Mouse (Mus musculus): ENCODE results near the gene Hspb3. TPM values are rescaled to one million over a fixed set of nuclear protein-coding genes. Genes with fewer than 3 reads are reported as not detected.

Gene Hspb3
- polyA plus RNA-seq, 1 experiment from 2014 or later = 2.0 TPM

DNA sequence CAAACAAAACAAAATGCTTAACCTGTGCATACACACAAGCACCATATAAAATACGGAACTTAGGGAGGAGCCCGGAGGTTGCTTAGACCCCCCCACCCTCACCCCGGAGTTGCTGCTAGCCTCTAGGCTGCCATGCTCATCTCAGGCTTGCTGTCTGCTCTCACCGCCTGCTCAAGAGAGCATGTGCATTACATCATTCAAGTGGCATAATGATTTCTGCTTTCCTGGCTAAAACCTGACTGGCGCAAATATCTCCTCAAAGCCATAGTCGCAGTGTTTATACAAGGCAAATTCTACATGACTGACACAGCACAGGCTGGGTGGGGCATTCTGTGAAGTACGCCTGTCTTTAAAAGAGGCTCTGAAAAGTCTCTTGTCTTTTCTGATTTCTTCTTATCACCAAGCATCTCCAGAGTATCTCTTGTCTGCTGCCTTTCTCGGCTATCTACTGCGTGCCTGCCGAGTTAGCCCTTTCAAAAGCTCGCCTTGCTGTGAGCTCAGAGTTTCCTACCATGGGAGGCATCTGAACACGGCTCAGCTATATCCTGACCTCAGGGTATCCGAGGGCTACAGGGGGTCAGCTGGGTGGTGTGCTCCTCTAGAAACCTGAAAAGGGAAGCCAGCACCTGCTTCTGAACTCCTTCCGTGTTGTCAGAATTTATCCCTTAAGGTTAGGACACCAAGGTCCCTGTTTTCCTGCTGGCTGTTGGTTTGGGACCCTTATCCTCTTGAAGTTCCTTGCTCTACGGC is 28.6 kb downstream of the Hspb3 start:
- ATAC-seq (ENCODE audit: borderline replicate concordance, extremely low read depth, low FRiP score, low TSS enrichment) = no peak
- no peaks in the 10 kb centered on the region for H3K27me3 ChIP-seq
- WGBS = 48% methylated on average over 15 of the region's 15 CpGs
- no peak overlapping the region for H3K4me3 ChIP-seq
- no peaks in the 10 kb centered on the region for H3K36me3 ChIP-seq
- no peaks in the 10 kb centered on the region for H3K9me3 ChIP-seq
- H3K4me2 ChIP-seq = no peak overlapping the region
- no peak overlapping the region for H3K27ac ChIP-seq
- peaks cover 7% of the 10 kb centered on the region; the same call in 1 of the 2 replicates for H3K4me1 ChIP-seq
- no peak overlapping the region for H3K9ac ChIP-seq

DNA sequence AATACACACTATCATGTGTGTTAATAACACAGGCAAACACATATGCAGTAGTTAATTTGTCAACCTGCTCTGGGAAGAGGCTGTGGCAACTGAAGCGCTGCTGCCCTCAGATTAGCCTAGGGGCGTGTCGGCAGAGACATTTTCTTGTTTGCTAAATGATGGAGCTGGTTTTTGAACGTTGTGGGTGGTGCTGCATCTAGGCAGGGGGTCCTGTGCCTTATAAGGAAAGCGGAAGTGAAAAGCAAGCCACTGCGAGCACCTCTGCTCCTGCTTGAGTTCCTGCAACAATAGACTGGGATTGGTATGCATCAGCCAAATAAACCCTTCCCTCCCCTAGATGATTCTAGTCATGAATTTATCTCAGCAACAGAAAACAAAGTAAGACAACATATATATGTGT is 31.0 kb downstream of the Hspb3 start:
- Histone ChIP-seq H3K4me3 (no peak overlapping the region), H3K9me3 (no peaks in the 10 kb centered on the region), H3K36me3 (no peaks in the 10 kb centered on the region), H3K27ac (no peak overlapping the region), H3K4me2 (no peak overlapping the region), H3K27me3 (no peaks in the 10 kb centered on the region), H3K4me1 (peaks cover 4% of the 10 kb centered on the region; the same call in 1 of the 2 replicates), H3K9ac (no peak overlapping the region)
- no peak for ATAC-seq (ENCODE audit: borderline replicate concordance, extremely low read depth, low FRiP score, low TSS enrichment)
- WGBS = 58% methylated on average over 6 of the region's 6 CpGs

DNA sequence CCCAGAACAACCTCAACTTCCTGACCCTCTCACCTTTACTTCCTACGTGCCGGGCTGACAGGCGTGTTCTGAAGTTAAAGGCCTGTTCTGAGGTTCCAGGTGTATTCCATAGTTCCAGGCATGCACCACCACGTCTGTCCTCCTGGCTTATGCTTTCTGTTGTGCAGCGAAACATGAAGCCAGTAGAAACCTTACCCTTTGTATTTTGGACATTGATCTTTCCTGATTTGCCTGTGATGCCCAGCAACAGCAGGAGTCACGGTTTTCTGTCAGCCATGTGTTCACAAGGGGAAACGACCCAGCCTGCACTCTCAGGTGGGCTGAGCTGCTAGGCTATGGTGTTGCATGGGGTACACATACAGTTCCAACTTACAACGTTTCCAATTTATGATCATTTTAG is 35.9 kb downstream of the Hspb3 start:
- Histone ChIP-seq H3K27ac (no peak overlapping the region), H3K4me3 (no peak overlapping the region), H3K36me3 (no peaks in the 10 kb centered on the region), H3K27me3 (no peaks in the 10 kb centered on the region), H3K9ac (no peak overlapping the region), H3K4me1 (peaks cover 4% of the 10 kb centered on the region; the same call in 1 of the 2 replicates), H3K9me3 (no peaks in the 10 kb centered on the region), H3K4me2 (no peak overlapping the region)
- WGBS = 81% methylated on average over 8 of the region's 8 CpGs
- no peak for ATAC-seq (ENCODE audit: borderline replicate concordance, extremely low read depth, low FRiP score, low TSS enrichment)

DNA sequence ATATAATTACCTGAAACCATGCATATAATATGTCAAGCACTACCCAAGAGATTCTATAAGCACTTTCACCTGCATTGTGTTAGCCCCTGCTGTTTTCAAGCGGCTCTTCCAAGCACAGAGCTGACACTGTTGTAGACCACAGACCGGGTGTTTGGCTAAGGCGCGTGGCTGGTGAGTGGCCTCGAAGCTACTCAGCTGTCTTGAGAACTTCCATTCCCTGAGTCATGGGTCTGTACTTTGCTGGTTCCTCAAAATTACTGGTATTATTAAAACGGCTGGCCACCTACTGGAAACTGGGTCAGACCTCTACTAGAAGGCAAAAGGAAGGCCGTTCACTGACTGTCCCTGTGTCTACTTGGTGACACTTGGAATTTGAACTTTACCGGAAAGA is 40.6 kb downstream of the Hspb3 start:
- ATAC-seq (ENCODE audit: borderline replicate concordance, extremely low read depth, low FRiP score, low TSS enrichment) = no peak
- peaks cover 16% of the 10 kb centered on the region for H3K4me1 ChIP-seq
- H3K4me3 ChIP-seq = no peak overlapping the region
- no peaks in the 10 kb centered on the region for H3K9me3 ChIP-seq
- no peaks in the 10 kb centered on the region for H3K36me3 ChIP-seq
- no peaks in the 10 kb centered on the region for H3K27me3 ChIP-seq
- H3K27ac ChIP-seq = no peak overlapping the region
- H3K4me2 ChIP-seq = no peak overlapping the region
- 42% methylated on average over 8 of the region's 8 CpGs for WGBS
- H3K9ac ChIP-seq = no peak overlapping the region

- H3K9ac ChIP-seq = no peak overlapping the region
- H3K9me3 ChIP-seq = no peaks in the 10 kb centered on the region
- H3K4me1 ChIP-seq = peaks cover 20% of the 10 kb centered on the region
- no peaks in the 10 kb centered on the region for H3K36me3 ChIP-seq
- H3K4me3 ChIP-seq = no peak overlapping the region
- no peak overlapping the region for H3K4me2 ChIP-seq
- H3K27ac ChIP-seq = 0 out of 2 replicates have a peak overlapping the region, but pooled peaks have one; percentile 2
- no peaks in the 10 kb centered on the region for H3K27me3 ChIP-seq
- ATAC-seq (ENCODE audit: borderline replicate concordance, extremely low read depth, low FRiP score, low TSS enrichment) = no peak
- WGBS = 21% methylated on average over 11 of the region's 11 CpGs
These were observed 41.2 kb downstream of the Hspb3 start for GRCm38 (mm10) chr13:113622122-113622864.

DNA sequence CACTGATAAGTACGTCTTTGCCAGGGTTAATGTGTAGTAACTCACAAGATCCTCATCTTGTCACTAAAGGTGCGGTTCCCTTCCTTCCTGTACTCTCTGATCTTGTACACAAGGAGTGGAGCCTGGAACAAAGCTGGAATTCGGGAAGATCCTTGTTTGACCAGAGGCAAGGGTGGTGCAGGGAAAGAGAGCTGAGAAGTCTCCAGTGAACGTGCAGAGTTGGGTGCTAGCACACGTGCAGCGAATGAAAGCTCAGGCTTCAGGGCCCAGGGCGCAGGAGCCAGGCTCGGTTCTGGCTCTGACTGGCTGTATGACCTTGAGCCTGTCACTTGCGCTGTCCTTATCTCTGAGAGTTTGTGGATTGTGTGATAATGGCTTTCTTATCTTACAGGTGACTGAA is 44.5 kb downstream of the Hspb3 start:
- H3K4me3 ChIP-seq = no peak overlapping the region
- no peaks in the 10 kb centered on the region for H3K27me3 ChIP-seq
- no peaks in the 10 kb centered on the region for H3K9me3 ChIP-seq
- H3K4me1 ChIP-seq = peaks cover 49% of the 10 kb centered on the region
- H3K36me3 ChIP-seq = no peaks in the 10 kb centered on the region
- 51% methylated on average over 9 of the region's 9 CpGs for WGBS
- H3K27ac ChIP-seq = no peak overlapping the region
- H3K4me2 ChIP-seq = no peak overlapping the region
- no peak overlapping the region for H3K9ac ChIP-seq
- ATAC-seq (ENCODE audit: borderline replicate concordance, extremely low read depth, low FRiP score, low TSS enrichment) = no peak

GRCm38 (mm10) chr13:113617891-113618823 is 45.3 kb downstream of the Hspb3 start, which contains the start of gene Snx18:
Gene Snx18, minus strand, starts transcription at chr13:113618564.
- Histone ChIP-seq H3K36me3 (no peaks in the 10 kb centered on the region), H3K9ac (peak within 1 kb of the TSS; percentile 93), H3K27ac (peak within 1 kb of the TSS; percentile 89), H3K4me2 (peak within 1 kb of the TSS; percentile 91), H3K27me3 (no peaks in the 10 kb centered on the region), H3K4me3 (peak within 1 kb of the TSS; percentile 90), H3K9me3 (no peaks in the 10 kb centered on the region), H3K4me1 (peaks cover 57% of the 10 kb centered on the region)
- under 1% methylated on average over 114 of the region's 119 CpGs for WGBS
- ATAC-seq (ENCODE audit: borderline replicate concordance, extremely low read depth, low FRiP score, low TSS enrichment) = peak; percentile 85

DNA sequence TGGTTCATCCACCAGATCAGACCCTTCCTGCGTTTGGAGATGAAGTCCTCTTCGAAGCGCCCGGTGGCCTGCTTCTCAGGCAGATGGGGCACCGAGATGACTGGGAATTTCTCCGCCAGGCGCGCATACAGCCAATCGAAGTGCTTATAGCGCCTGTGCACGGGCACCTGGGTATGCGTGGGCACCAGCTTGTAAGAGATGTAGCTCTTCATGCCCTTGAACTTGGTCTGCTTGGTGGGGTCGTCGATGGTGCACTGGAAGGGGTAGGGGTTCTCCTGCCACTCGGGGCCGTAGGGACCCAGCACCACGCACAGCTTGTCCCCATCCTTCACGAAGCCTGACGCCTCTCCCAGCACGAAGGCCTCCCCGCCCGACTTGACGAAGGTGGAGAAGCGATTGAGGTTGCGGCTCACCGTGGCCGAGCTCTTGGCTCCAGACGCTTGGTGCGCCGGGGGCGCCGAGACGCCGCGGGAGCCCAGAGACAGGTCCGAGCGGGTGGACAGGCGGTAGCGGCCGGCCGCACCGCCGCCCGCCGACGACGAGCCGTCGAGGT is 46.1 kb downstream of the Hspb3 start:
- no peaks in the 10 kb centered on the region for H3K36me3 ChIP-seq
- H3K9ac ChIP-seq = peak overlapping the region; percentile 93
- peak overlapping the region; percentile 89 for H3K27ac ChIP-seq
- H3K4me2 ChIP-seq = peak overlapping the region; percentile 91
- ATAC-seq (ENCODE audit: borderline replicate concordance, extremely low read depth, low FRiP score, low TSS enrichment) = no peak
- no peaks in the 10 kb centered on the region for H3K27me3 ChIP-seq
- H3K4me1 ChIP-seq = peaks cover 58% of the 10 kb centered on the region
- 6% methylated on average over 49 of the region's 49 CpGs for WGBS
- peak overlapping the region; percentile 90 for H3K4me3 ChIP-seq
- no peaks in the 10 kb centered on the region for H3K9me3 ChIP-seq

DNA sequence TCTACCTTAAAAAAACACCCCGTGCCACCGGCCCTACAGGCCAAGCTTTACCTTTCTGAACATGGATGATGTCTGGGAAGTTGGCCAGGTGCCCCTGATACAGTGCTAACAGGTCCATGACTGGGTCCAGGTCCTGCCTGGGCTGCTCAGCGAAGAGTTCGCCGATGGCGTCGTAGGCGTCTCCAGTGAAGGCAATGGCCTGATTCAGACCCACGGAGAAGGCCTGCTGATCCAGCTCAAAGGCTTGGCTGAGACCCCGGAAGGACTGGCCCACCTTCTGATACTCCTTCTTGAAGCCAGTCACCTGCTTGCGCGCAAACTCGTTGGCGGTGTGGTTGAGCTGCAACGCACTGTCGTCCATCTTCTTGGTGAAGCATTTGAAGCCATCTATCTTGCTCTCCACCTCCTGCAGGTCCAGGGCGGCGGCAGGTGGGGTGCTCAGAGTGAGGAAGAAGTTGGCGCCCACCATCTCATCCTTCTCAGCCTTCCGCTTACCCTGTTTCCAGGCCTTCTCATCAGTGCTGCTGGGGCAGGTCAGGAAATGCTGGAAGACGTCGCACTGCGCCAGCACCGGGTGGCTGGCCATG is 46.6 kb downstream of the Hspb3 start:
- Histone ChIP-seq H3K27me3 (no peaks in the 10 kb centered on the region), H3K9me3 (no peaks in the 10 kb centered on the region), H3K36me3 (no peaks in the 10 kb centered on the region), H3K4me3 (peak overlapping the region; percentile 90), H3K27ac (no peak overlapping the region), H3K4me2 (peak overlapping the region; percentile 91), H3K9ac (peak overlapping the region; percentile 93), H3K4me1 (peaks cover 60% of the 10 kb centered on the region)
- 48% methylated on average over 24 of the region's 24 CpGs for WGBS
- no peak for ATAC-seq (ENCODE audit: borderline replicate concordance, extremely low read depth, low FRiP score, low TSS enrichment)

DNA sequence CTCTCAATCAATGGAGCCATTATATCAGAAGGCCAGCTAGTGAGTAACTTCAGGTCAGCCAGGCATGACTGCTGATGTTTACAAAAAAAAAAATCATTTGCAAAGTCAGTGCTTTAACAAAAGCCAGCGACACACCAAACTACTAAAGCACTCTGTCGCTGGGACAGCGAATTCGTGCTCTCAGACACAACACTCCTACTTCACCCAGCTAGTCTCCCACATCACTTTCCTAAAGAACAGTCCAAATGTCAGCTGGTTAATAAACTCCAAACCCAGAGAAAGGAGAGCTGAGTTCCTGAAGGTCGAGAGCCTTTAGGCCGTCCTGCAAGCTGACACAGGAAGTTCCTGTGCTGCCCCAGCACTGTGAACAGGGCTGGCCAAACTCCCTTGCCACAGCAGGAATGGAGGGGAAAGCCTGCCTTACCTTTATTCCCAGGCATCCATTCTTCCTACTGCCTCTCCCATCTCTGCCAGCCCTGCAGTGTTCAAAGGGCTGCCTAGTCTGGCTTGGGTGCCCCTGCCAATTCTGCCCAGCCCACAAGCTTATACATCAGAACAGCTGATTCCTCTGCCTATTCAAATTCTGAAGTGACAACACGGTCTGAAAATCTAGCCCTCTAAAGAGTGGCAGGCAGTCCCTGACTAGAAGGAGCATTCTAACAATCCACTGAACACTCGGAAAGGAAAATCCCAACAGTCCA is 47.4 kb downstream of the Hspb3 start:
- no peaks in the 10 kb centered on the region for H3K36me3 ChIP-seq
- peak overlapping the region; percentile 39 for H3K27ac ChIP-seq
- ATAC-seq (ENCODE audit: borderline replicate concordance, extremely low read depth, low FRiP score, low TSS enrichment) = no peak
- H3K4me3 ChIP-seq = peak overlapping the region; percentile 90
- no peaks in the 10 kb centered on the region for H3K9me3 ChIP-seq
- peaks cover 67% of the 10 kb centered on the region for H3K4me1 ChIP-seq
- H3K27me3 ChIP-seq = no peaks in the 10 kb centered on the region
- peak overlapping the region; percentile 91 for H3K4me2 ChIP-seq
- WGBS = 6% methylated on average over 8 of the region's 8 CpGs
- H3K9ac ChIP-seq = peak overlapping the region; percentile 93
